Mouse (Mus musculus): ENCODE results near the gene Ppp1r2. TPM values are rescaled to one million over a fixed set of nuclear protein-coding genes. Genes with fewer than 3 reads are reported as not detected.

Gene Ppp1r2
- polyA plus RNA-seq, 1 experiment from 2014 or later = 94.9 TPM

- no peak overlapping the region for H3K4me3 ChIP-seq
- WGBS = 90% methylated on average over 13 of the region's 13 CpGs
Observed at GRCm38 (mm10) chr16:31248717-31249116, 26.4 kb downstream of the Ppp1r2 start.

GRCm38 (mm10) chr16:31247442-31247841 is 27.6 kb downstream of the Ppp1r2 start:
- WGBS = 65% methylated on average over 7 of the region's 7 CpGs
- no peaks in the 10 kb centered on the region for H3K4me1 ChIP-seq (replicated peaks)
- ATAC-seq (replicated peaks; ENCODE audit: insufficient number of reproducible peaks, insufficient read depth, low FRiP score, low read depth) = no peak

More at GRCm38 (mm10) chr16:31248717-31249116, 26.4 kb downstream of the Ppp1r2 start:
- Histone ChIP-seq H3K27ac (no peak overlapping the region), H3K27me3 (no peaks in the 10 kb centered on the region), H3K36me3 (peaks cover 12% of the 10 kb centered on the region), H3K4me2 (no peak overlapping the region), H3K9me3 (replicated peaks) (no peaks in the 10 kb centered on the region), H3K4me1 (replicated peaks) (no peaks in the 10 kb centered on the region), H3K9ac (no peak overlapping the region)
- no peak for ATAC-seq (replicated peaks; ENCODE audit: insufficient number of reproducible peaks, insufficient read depth, low FRiP score, low read depth)

GRCm38 (mm10) chr16:31244053-31244452 is 31.0 kb downstream of the Ppp1r2 start:
- H3K9ac ChIP-seq = no peak overlapping the region
- no peaks in the 10 kb centered on the region for H3K27me3 ChIP-seq
- no peak overlapping the region for H3K4me3 ChIP-seq
- ATAC-seq (replicated peaks; ENCODE audit: insufficient number of reproducible peaks, insufficient read depth, low FRiP score, low read depth) = no peak
- H3K4me1 ChIP-seq (replicated peaks) = no peaks in the 10 kb centered on the region
- no peaks in the 10 kb centered on the region for H3K9me3 ChIP-seq (replicated peaks)
- no peak overlapping the region for H3K4me2 ChIP-seq
- 72% methylated on average over 3 of the region's 3 CpGs for WGBS
- no peak overlapping the region for H3K27ac ChIP-seq
- H3K36me3 ChIP-seq = no peaks in the 10 kb centered on the region

More at GRCm38 (mm10) chr16:31247442-31247841, 27.6 kb downstream of the Ppp1r2 start:
- Histone ChIP-seq H3K4me2 (no peak overlapping the region), H3K36me3 (peaks cover 7% of the 10 kb centered on the region), H3K4me3 (no peak overlapping the region), H3K9me3 (replicated peaks) (no peaks in the 10 kb centered on the region), H3K27me3 (no peaks in the 10 kb centered on the region), H3K27ac (no peak overlapping the region), H3K9ac (no peak overlapping the region)

GRCm38 (mm10) chr16:31241433-31241832 is 33.6 kb downstream of the Ppp1r2 start:
- Histone ChIP-seq H3K9me3 (replicated peaks) (no peaks in the 10 kb centered on the region), H3K4me3 (no peak overlapping the region), H3K36me3 (no peaks in the 10 kb centered on the region), H3K4me1 (replicated peaks) (no peaks in the 10 kb centered on the region), H3K27me3 (no peaks in the 10 kb centered on the region), H3K27ac (no peak overlapping the region), H3K4me2 (no peak overlapping the region), H3K9ac (no peak overlapping the region)
- 80% methylated on average over 9 of the region's 9 CpGs for WGBS
- no peak for ATAC-seq (replicated peaks; ENCODE audit: insufficient number of reproducible peaks, insufficient read depth, low FRiP score, low read depth)

GRCm38 (mm10) chr16:31240569-31240968 is 34.5 kb downstream of the Ppp1r2 start:
- 88% methylated on average over 8 of the region's 8 CpGs for WGBS
- no peak for ATAC-seq (replicated peaks; ENCODE audit: insufficient number of reproducible peaks, insufficient read depth, low FRiP score, low read depth)
- no peaks in the 10 kb centered on the region for H3K9me3 ChIP-seq (replicated peaks)
- H3K4me2 ChIP-seq = no peak overlapping the region
- no peaks in the 10 kb centered on the region for H3K36me3 ChIP-seq
- no peak overlapping the region for H3K9ac ChIP-seq
- no peaks in the 10 kb centered on the region for H3K27me3 ChIP-seq
- H3K4me3 ChIP-seq = no peak overlapping the region
- H3K4me1 ChIP-seq (replicated peaks) = peaks cover 5% of the 10 kb centered on the region
- no peak overlapping the region for H3K27ac ChIP-seq

- H3K9ac ChIP-seq = no peak overlapping the region
- ATAC-seq (replicated peaks; ENCODE audit: insufficient number of reproducible peaks, insufficient read depth, low FRiP score, low read depth) = no peak
- H3K27me3 ChIP-seq = no peaks in the 10 kb centered on the region
- no peak overlapping the region for H3K4me3 ChIP-seq
- peaks cover 17% of the 10 kb centered on the region for H3K4me1 ChIP-seq (replicated peaks)
- H3K4me2 ChIP-seq = no peak overlapping the region
- WGBS = 57% methylated on average over 5 of the region's 5 CpGs
- H3K27ac ChIP-seq = no peak overlapping the region
- no peaks in the 10 kb centered on the region for H3K36me3 ChIP-seq
- H3K9me3 ChIP-seq (replicated peaks) = no peaks in the 10 kb centered on the region
Observed at GRCm38 (mm10) chr16:31238281-31238680, 36.8 kb downstream of the Ppp1r2 start.

- 21% methylated on average over 17 of the region's 18 CpGs for WGBS
Observed at GRCm38 (mm10) chr16:31235457-31236310, 39.4 kb downstream of the Ppp1r2 start.

GRCm38 (mm10) chr16:31234808-31235456 is 40.1 kb downstream of the Ppp1r2 start:
- no peak overlapping the region; the same call in 1 of the 2 replicates for H3K4me2 ChIP-seq
- H3K36me3 ChIP-seq = no peaks in the 10 kb centered on the region
- no peak overlapping the region for H3K4me3 ChIP-seq
- H3K27me3 ChIP-seq = no peaks in the 10 kb centered on the region
- no peak for ATAC-seq (replicated peaks; ENCODE audit: insufficient number of reproducible peaks, insufficient read depth, low FRiP score, low read depth)
- peaks cover 20% of the 10 kb centered on the region for H3K4me1 ChIP-seq (replicated peaks)
- WGBS = 76% methylated on average over 12 of the region's 12 CpGs
- no peaks in the 10 kb centered on the region for H3K9me3 ChIP-seq (replicated peaks)
- no peak overlapping the region for H3K27ac ChIP-seq
- no peak overlapping the region for H3K9ac ChIP-seq

More at GRCm38 (mm10) chr16:31235457-31236310, 39.4 kb downstream of the Ppp1r2 start:
- 0 out of 2 replicates have a peak, but pooled peaks have one; percentile 22 for ATAC-seq (replicated peaks; ENCODE audit: insufficient number of reproducible peaks, insufficient read depth, low FRiP score, low read depth)
- Histone ChIP-seq H3K9me3 (replicated peaks) (no peaks in the 10 kb centered on the region), H3K27ac (no peak overlapping the region), H3K27me3 (no peaks in the 10 kb centered on the region), H3K4me2 (peak overlapping the region; percentile 51), H3K36me3 (no peaks in the 10 kb centered on the region), H3K9ac (no peak overlapping the region), H3K4me1 (replicated peaks) (peaks cover 20% of the 10 kb centered on the region), H3K4me3 (0 out of 2 replicates have a peak overlapping the region, but pooled peaks have one; percentile 11)

GRCm38 (mm10) chr16:31234356-31234755 is 40.7 kb downstream of the Ppp1r2 start:
- no peaks in the 10 kb centered on the region for H3K9me3 ChIP-seq (replicated peaks)
- H3K27me3 ChIP-seq = no peaks in the 10 kb centered on the region
- peak overlapping the region; percentile 61 for H3K4me2 ChIP-seq
- no peak overlapping the region for H3K27ac ChIP-seq
- no peak for ATAC-seq (replicated peaks; ENCODE audit: insufficient number of reproducible peaks, insufficient read depth, low FRiP score, low read depth)
- H3K9ac ChIP-seq = no peak overlapping the region
- 44% methylated on average over 3 of the region's 3 CpGs for WGBS
- no peak overlapping the region for H3K4me3 ChIP-seq
- H3K36me3 ChIP-seq = no peaks in the 10 kb centered on the region
- peaks cover 20% of the 10 kb centered on the region for H3K4me1 ChIP-seq (replicated peaks)

- no peaks in the 10 kb centered on the region for H3K36me3 ChIP-seq
- no peaks in the 10 kb centered on the region for H3K9me3 ChIP-seq (replicated peaks)
- ATAC-seq (replicated peaks; ENCODE audit: insufficient number of reproducible peaks, insufficient read depth, low FRiP score, low read depth) = no peak
- H3K4me2 ChIP-seq = peak overlapping the region; percentile 61
- no peaks in the 10 kb centered on the region for H3K27me3 ChIP-seq
- H3K27ac ChIP-seq = peak overlapping the region; percentile 56
- peaks cover 20% of the 10 kb centered on the region for H3K4me1 ChIP-seq (replicated peaks)
- no peak overlapping the region for H3K9ac ChIP-seq
- H3K4me3 ChIP-seq = peak overlapping the region; percentile 31
- WGBS = 10% methylated on average over 20 of the region's 20 CpGs
Observed at GRCm38 (mm10) chr16:31233541-31234339, 41.3 kb downstream of the Ppp1r2 start.

GRCm38 (mm10) chr16:31233167-31233498 is 41.9 kb downstream of the Ppp1r2 start:
- Histone ChIP-seq H3K4me3 (peak overlapping the region; percentile 31), H3K4me2 (peak overlapping the region; percentile 61), H3K36me3 (no peaks in the 10 kb centered on the region), H3K27me3 (no peaks in the 10 kb centered on the region), H3K9ac (no peak overlapping the region), H3K27ac (no peak overlapping the region), H3K4me1 (replicated peaks) (peaks cover 20% of the 10 kb centered on the region), H3K9me3 (replicated peaks) (no peaks in the 10 kb centered on the region)
- ATAC-seq (replicated peaks; ENCODE audit: insufficient number of reproducible peaks, insufficient read depth, low FRiP score, low read depth) = no peak
- 9% methylated on average over 4 of the region's 4 CpGs for WGBS

Data from heart, embryonic 15.5 days (tissue).